Mouse (Mus musculus) neural tube, embryonic 12.5 days (tissue): ENCODE data around the gene Trpv3. TPM values are rescaled to one million over a fixed set of nuclear protein-coding genes. Genes with fewer than 3 reads are reported as not detected.

Experiments
- ATAC-seq: fragments of 200-750 bp; cut with Nextera tagmentation; 2 replicates; pipeline ENCODE4 v1.8.0; 2017; ENCODE audit warnings: low read depth, mild to moderate bottlenecking, moderate TSS enrichment, moderate library complexity; ENCODE audit not compliant: low FRiP score
- H3K27ac ChIP-seq: fragments of 300-500 bp; sonication (generic); 2 replicates; pipeline ENCODE4 v1.5.1; 2016
- H3K27me3 ChIP-seq: fragments of 300-500 bp; sonication (generic); replicated peaks from 2 replicates; pipeline ENCODE4 v1.6.1; 2016; ENCODE audit warnings: mild to moderate bottlenecking
- H3K36me3 ChIP-seq: fragments of 300-500 bp; sonication (generic); 2 replicates; pipeline ENCODE4 v1.6.1; 2016; ENCODE audit warnings: mild to moderate bottlenecking
- H3K4me1 ChIP-seq: fragments of 300-500 bp; sonication (generic); 2 replicates; pipeline ENCODE4 v1.6.1; 2016
- H3K4me2 ChIP-seq: fragments of 300-500 bp; sonication (generic); replicated peaks from 2 replicates; pipeline ENCODE4 v1.6.1; 2016; ENCODE audit warnings: mild to moderate bottlenecking
- H3K4me3 ChIP-seq: fragments of 300-500 bp; sonication (generic); 2 replicates; pipeline ENCODE4 v1.5.1; 2016
- H3K9ac ChIP-seq: fragments of 300-500 bp; sonication (generic); 2 replicates; pipeline ENCODE4 v1.6.1; 2016; ENCODE audit warnings: mild to moderate bottlenecking
- H3K9me3 ChIP-seq: fragments of 300-500 bp; sonication (generic); 2 replicates; pipeline ENCODE4 v1.6.1; 2016; ENCODE audit warnings: mild to moderate bottlenecking
- WGBS: fragments of 180-500 bp; shearing (Covaris S2); methylation state at CpG from one replicate; pipeline ENCODE4 v1.1.7; 2016; 5-methylcytosine and 5-hydroxymethylcytosine counted together
- polyA plus RNA-seq: library from polyadenylated mRNA; unstranded; fragments of >200 nt; fragmentation: Nextera tagmentation; extraction: Ambion mirVana; gene quantifications from 2 replicates; pipeline ENCODE4 v1.2.1, GENCODE M21; 2016

Gene Trpv3
- polyA plus RNA-seq = 0.14 and 0.15 TPM in 2 replicates

DNA sequence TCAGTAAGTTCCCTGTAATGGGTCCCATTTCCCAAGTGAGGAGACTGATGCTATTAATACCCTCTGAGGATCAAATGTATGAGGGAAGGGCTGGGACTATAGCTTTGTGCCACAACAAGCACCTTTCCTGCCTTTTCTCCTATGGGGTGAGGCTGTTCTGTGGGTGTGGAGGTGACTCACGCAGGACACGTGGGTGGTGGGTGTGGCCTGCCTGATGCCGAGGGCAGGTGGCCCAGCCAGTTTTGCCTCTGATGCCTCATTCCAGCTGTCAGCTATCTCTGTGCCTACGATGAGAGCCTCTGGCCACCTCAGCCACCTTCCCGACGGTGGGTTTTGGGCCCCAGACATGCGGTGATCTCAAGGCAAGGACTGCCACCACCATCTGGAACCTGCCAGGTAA is at the start of gene Trpv3:
Gene Trpv3 (plus strand): TSS at position 122 of the 400 bp plus-strand sequence.
- no peak within 1 kb of the TSS for H3K4me2 ChIP-seq

DNA sequence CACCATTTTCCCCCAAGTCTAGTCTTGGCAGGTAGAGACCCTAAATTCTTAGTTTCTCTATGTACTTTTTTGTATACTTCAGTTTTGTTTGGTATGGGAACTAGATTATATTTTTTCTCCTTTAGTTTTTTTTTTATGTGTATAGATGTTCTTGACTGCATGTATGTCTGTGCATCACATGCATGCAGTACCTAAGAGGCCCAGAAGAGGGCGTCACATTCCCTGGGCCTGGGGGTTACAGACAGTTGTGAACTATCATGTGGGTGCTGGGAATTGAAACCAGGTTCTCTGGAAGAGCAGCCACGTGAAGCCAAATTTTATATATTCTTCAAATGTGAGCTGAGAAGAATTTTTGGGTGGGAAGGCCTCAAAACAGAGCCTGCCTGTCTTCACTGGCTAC is 47.5 kb upstream of the Trpv3 start:
- Histone ChIP-seq H3K4me2 (no peak overlapping the region), H3K4me1 (no peaks in the 10 kb centered on the region), H3K4me3 (no peak overlapping the region), H3K27ac (no peak overlapping the region), H3K9me3 (no peaks in the 10 kb centered on the region), H3K36me3 (no peaks in the 10 kb centered on the region), H3K27me3 (no peaks in the 10 kb centered on the region), H3K9ac (no peak overlapping the region)
- WGBS = 51% methylated on average over 2 of the region's 2 CpGs
- no peak for ATAC-seq

More for the DNA sequence above, at the start of gene Trpv3:
- H3K36me3 ChIP-seq = no peaks in the 10 kb centered on the region
- H3K9me3 ChIP-seq = no peaks in the 10 kb centered on the region
- H3K9ac ChIP-seq = no peak within 1 kb of the TSS
- H3K27me3 ChIP-seq = no peaks in the 10 kb centered on the region
- WGBS = 91% methylated on average over 7 of the region's 7 CpGs
- ATAC-seq = no peak
- no peak within 1 kb of the TSS for H3K4me3 ChIP-seq
- H3K27ac ChIP-seq = no peak within 1 kb of the TSS
- no peaks in the 10 kb centered on the region for H3K4me1 ChIP-seq

GRCm38 (mm10) chr11:73220651-73221050 is 46.5 kb upstream of the Trpv3 start:
- H3K36me3 ChIP-seq = no peaks in the 10 kb centered on the region
- no peaks in the 10 kb centered on the region for H3K4me1 ChIP-seq
- H3K27ac ChIP-seq = no peak overlapping the region
- WGBS = 89% methylated on average over 1 of the region's 1 CpGs
- H3K9ac ChIP-seq = no peak overlapping the region
- no peak for ATAC-seq
- H3K4me3 ChIP-seq = no peak overlapping the region
- H3K27me3 ChIP-seq = no peaks in the 10 kb centered on the region
- H3K9me3 ChIP-seq = no peaks in the 10 kb centered on the region
- H3K4me2 ChIP-seq = no peak overlapping the region

DNA sequence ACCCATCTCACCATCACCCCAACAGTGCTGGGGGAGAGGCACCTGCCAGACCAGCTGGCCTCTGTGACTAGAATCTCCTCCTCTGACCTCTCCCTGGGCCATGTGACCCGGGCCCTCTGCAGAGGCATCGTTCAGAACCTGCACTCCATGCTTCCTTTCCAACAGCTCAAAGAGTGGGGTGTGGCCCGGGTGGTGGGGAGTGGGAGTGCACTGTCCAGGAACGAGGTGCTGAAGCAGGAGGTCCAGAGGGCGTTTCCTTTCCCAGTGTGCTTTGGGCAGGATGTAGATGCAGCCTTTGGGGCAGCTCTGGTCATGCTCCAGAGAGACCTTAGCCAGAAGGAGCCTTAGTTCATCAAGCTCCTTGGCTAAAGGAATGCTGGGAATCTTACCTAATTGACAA is 44.3 kb upstream of the Trpv3 start:
- no peaks in the 10 kb centered on the region for H3K4me1 ChIP-seq
- no peak overlapping the region for H3K9ac ChIP-seq
- H3K36me3 ChIP-seq = no peaks in the 10 kb centered on the region
- H3K9me3 ChIP-seq = no peaks in the 10 kb centered on the region
- no peak overlapping the region for H3K4me3 ChIP-seq
- H3K27me3 ChIP-seq = no peaks in the 10 kb centered on the region
- 46% methylated on average over 5 of the region's 5 CpGs for WGBS
- no peak overlapping the region for H3K4me2 ChIP-seq
- no peak for ATAC-seq
- H3K27ac ChIP-seq = no peak overlapping the region

DNA sequence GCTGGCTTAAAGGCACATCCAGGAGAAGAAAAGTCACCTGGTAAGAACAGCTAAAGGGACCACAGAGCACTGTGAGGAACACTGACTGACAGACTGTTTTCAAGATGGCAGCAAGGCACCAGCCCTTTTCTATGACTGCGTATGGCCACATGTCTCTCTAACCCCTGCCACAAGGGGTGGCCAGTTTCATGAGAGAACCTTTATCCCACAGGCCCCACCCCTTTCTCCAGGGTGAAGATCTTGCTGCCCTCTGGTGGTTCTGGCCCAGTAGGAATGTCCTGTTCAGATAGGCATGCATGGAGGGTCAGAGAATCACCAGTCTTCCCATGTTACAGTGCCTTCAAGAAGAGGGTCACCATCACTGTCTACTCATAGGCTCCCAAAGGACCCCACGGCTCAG is 43.2 kb upstream of the Trpv3 start:
- Histone ChIP-seq H3K9ac (no peak overlapping the region), H3K36me3 (no peaks in the 10 kb centered on the region), H3K4me1 (no peaks in the 10 kb centered on the region), H3K9me3 (peaks cover under 1% of the 10 kb centered on the region; the same call in 1 of the 2 replicates), H3K27me3 (no peaks in the 10 kb centered on the region), H3K4me2 (no peak overlapping the region), H3K4me3 (no peak overlapping the region), H3K27ac (no peak overlapping the region)
- ATAC-seq = no peak
- WGBS = 73% methylated on average over 2 of the region's 2 CpGs

DNA sequence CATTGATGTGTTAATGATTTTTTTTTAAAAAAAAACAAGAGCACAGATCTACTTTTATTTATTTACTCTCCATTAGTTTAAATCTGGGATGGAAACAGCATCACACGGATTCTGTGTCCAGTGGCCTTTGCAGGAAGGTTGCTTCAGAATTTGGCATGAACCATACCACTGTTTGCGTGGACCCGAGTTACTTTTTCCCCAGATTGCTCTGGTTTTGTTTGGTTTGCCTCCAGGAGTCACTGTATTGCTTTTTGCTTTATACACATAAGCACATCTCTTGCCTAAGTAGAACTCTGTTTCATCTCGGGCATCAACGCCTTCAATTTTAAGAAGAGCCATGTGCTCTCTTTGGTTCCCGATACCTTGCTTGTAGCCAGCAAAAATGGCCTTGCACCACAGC is 41.3 kb upstream of the Trpv3 start:
- ATAC-seq = no peak
- Histone ChIP-seq H3K27ac (no peak overlapping the region), H3K27me3 (no peaks in the 10 kb centered on the region), H3K9me3 (peaks cover 3% of the 10 kb centered on the region; the same call in 1 of the 2 replicates), H3K4me1 (no peaks in the 10 kb centered on the region), H3K4me2 (no peak overlapping the region), H3K36me3 (no peaks in the 10 kb centered on the region), H3K4me3 (no peak overlapping the region), H3K9ac (no peak overlapping the region)
- WGBS = 93% methylated on average over 6 of the region's 6 CpGs

- ATAC-seq = no peak
- H3K4me1 ChIP-seq = no peaks in the 10 kb centered on the region
Observed at GRCm38 (mm10) chr11:73228881-73229280, 38.3 kb upstream of the Trpv3 start.

DNA sequence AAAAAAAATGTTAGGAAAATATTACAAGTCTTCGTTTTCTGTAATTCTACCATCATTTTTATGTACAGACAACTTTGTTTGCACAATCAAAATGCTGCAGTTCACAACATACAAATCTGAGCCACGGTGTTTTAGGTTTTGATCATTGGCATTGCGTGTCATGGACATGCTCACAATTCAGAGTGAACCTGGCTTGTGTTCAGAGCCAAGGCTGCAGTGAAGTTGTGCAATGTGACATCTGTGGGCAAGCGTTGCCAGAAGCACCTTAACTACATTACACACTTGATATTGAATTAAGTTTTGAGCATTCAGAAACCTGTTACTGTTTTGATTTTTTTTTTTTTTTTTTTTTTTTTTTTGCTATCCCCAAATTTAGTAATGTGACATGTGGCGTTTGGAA is 37.1 kb upstream of the Trpv3 start:
- no peak for ATAC-seq
- H3K4me1 ChIP-seq = no peaks in the 10 kb centered on the region

More at GRCm38 (mm10) chr11:73228881-73229280, 38.3 kb upstream of the Trpv3 start:
- 82% methylated on average over 5 of the region's 5 CpGs for WGBS
- Histone ChIP-seq H3K27ac (no peak overlapping the region), H3K9ac (no peak overlapping the region), H3K4me3 (no peak overlapping the region), H3K4me2 (no peak overlapping the region), H3K27me3 (no peaks in the 10 kb centered on the region), H3K36me3 (no peaks in the 10 kb centered on the region), H3K9me3 (peaks cover 3% of the 10 kb centered on the region; the same call in 1 of the 2 replicates)

GRCm38 (mm10) chr11:73232513-73232912 is 34.7 kb upstream of the Trpv3 start:
- H3K36me3 ChIP-seq = no peaks in the 10 kb centered on the region
- H3K9me3 ChIP-seq = peaks cover 3% of the 10 kb centered on the region; the same call in 1 of the 2 replicates
- H3K4me1 ChIP-seq = no peaks in the 10 kb centered on the region
- no peak for ATAC-seq
- H3K4me2 ChIP-seq = no peak overlapping the region
- 70% methylated on average over 2 of the region's 2 CpGs for WGBS
- H3K27ac ChIP-seq = no peak overlapping the region
- H3K4me3 ChIP-seq = no peak overlapping the region
- no peak overlapping the region for H3K9ac ChIP-seq
- H3K27me3 ChIP-seq = no peaks in the 10 kb centered on the region

More for the DNA sequence above, 37.1 kb upstream of the Trpv3 start:
- Histone ChIP-seq H3K9me3 (peaks cover 3% of the 10 kb centered on the region; the same call in 1 of the 2 replicates), H3K4me3 (no peak overlapping the region), H3K9ac (no peak overlapping the region), H3K4me2 (no peak overlapping the region), H3K36me3 (no peaks in the 10 kb centered on the region), H3K27me3 (no peaks in the 10 kb centered on the region), H3K27ac (no peak overlapping the region)
- 93% methylated on average over 5 of the region's 5 CpGs for WGBS

GRCm38 (mm10) chr11:73233992-73234391 is 33.2 kb upstream of the Trpv3 start, which contains the start of gene Trpv1:
Gene Trpv1 (plus strand): TSS chr11:73234292.
- H3K4me3 ChIP-seq = no peak within 1 kb of the TSS
- WGBS = 76% methylated on average over 5 of the region's 5 CpGs
- no peak for ATAC-seq

GRCm38 (mm10) chr11:73235990-73236701 is 31.0 kb upstream of the Trpv3 start:
- Histone ChIP-seq H3K4me2 (no peak overlapping the region), H3K4me3 (no peak overlapping the region), H3K9me3 (no peaks in the 10 kb centered on the region), H3K27me3 (no peaks in the 10 kb centered on the region), H3K36me3 (no peaks in the 10 kb centered on the region), H3K4me1 (no peaks in the 10 kb centered on the region), H3K27ac (no peak overlapping the region), H3K9ac (no peak overlapping the region)
- 54% methylated on average over 5 of the region's 5 CpGs for WGBS
- no peak for ATAC-seq

More at GRCm38 (mm10) chr11:73233992-73234391, 33.2 kb upstream of the Trpv3 start, which contains the start of gene Trpv1:
- no peaks in the 10 kb centered on the region for H3K4me1 ChIP-seq
- peaks cover 2% of the 10 kb centered on the region; the same call in 1 of the 2 replicates for H3K9me3 ChIP-seq
- no peaks in the 10 kb centered on the region for H3K36me3 ChIP-seq
- no peak within 1 kb of the TSS for H3K9ac ChIP-seq
- H3K27ac ChIP-seq = no peak within 1 kb of the TSS
- no peaks in the 10 kb centered on the region for H3K27me3 ChIP-seq
- no peak within 1 kb of the TSS for H3K4me2 ChIP-seq

- Histone ChIP-seq H3K4me2 (no peak overlapping the region), H3K9me3 (no peaks in the 10 kb centered on the region), H3K27ac (no peak overlapping the region), H3K9ac (no peak overlapping the region), H3K4me3 (no peak overlapping the region), H3K4me1 (no peaks in the 10 kb centered on the region), H3K36me3 (no peaks in the 10 kb centered on the region), H3K27me3 (no peaks in the 10 kb centered on the region)
- ATAC-seq = no peak
- WGBS = 81% methylated on average over 3 of the region's 3 CpGs
Observed at GRCm38 (mm10) chr11:73236731-73237130, 30.5 kb upstream of the Trpv3 start.

DNA sequence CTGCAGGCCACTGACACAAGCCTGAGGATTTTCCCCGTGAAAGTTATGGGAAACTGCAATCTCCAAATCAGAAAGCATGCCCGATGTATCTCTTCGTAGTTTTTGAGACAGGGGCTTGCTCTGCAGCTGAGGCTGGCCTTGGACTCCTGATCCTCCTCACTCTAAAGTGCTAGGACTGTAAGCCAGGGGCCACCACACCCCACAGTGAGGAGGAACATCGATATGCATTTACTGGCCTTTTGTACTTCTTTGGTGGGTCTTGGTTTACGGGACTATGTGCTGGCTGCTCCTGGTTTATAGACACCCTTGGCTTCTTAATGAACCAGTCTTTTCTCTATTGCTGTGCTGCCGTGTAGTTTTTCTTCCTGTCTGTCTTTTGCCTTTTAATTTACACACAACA is 25.0 kb upstream of the Trpv3 start:
- no peaks in the 10 kb centered on the region for H3K27me3 ChIP-seq
- H3K9me3 ChIP-seq = no peaks in the 10 kb centered on the region
- no peak overlapping the region for H3K4me3 ChIP-seq
- 78% methylated on average over 6 of the region's 6 CpGs for WGBS
- no peak overlapping the region for H3K9ac ChIP-seq
- no peaks in the 10 kb centered on the region for H3K4me1 ChIP-seq
- no peak overlapping the region for H3K27ac ChIP-seq
- H3K36me3 ChIP-seq = no peaks in the 10 kb centered on the region
- ATAC-seq = no peak
- H3K4me2 ChIP-seq = no peak overlapping the region
